Mouse (Mus musculus): Measurements from ENCODE around the gene Igfbp5. TPM values are rescaled to one million over a fixed set of nuclear protein-coding genes. Genes with fewer than 3 reads are reported as not detected.

Igfbp5 gene
- total RNA-seq, 1 experiment = 2.1 TPM

DNA sequence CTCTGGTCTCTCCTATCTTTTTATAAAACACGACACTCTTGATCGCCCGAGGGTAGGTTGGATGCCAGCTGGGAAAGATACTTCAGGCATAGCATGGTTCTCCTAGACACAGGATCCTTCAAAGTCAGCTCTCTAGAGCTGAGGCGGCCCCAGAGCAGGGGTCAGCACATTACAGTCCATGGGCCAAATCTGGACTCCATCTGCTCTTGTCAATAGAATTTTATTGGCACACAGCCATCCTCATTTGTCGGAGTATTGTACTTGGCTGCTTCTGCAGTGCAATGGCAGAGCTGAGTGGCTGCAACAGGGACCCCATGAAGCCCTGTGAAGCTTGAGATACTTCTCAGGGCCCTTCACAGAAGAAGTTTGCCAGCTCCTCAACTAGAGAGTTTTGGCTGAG lies 59.5 kb downstream of the Igfbp5 start:
- in situ Hi-C loops (cut with MboI; ENCODE audit: low sequenced_read_pairs in 2 of 2, unreplicated experiment in 2 of 2) = no loop called here
- TF ChIP-seq HCFC1 (IDR thresholded peaks at IDR 0.05; ENCODE audit: borderline replicate concordance, insufficient read depth, low read length) = no peak
- no peaks in the 10 kb centered on the region for H3K36me3 ChIP-seq (ENCODE audit: control insufficient read depth, insufficient read depth, low read length, poor library complexity, severe bottlenecking)
- no peaks in the 10 kb centered on the region for H3K9me3 ChIP-seq (ENCODE audit: control insufficient read depth, insufficient read depth, low read depth, low read length)
- no peak overlapping the region for H3K4me3 ChIP-seq (ENCODE audit: insufficient read depth in 1 of 2, low read depth in 1 of 2, low read length in 2 of 2, poor library complexity in 1 of 2, severe bottlenecking in 1 of 2)
- H3K27ac ChIP-seq (ENCODE audit: insufficient read depth, low read depth, low read length, poor library complexity, severe bottlenecking) = no peak overlapping the region
- peaks cover 7 to 14% of the 10 kb centered on the region in 2 experiments; a peak in 3 of 4 replicates for H3K4me1 ChIP-seq (ENCODE audit: control insufficient read depth in 2 of 2, insufficient read depth in 2 of 2, low read length in 2 of 2, poor library complexity in 1 of 2)
- no peak overlapping the region for H3K9ac ChIP-seq (ENCODE audit: insufficient read depth, low read depth, low read length, poor library complexity, severe bottlenecking)
- DNase-seq (ENCODE audit: low read depth, low spot score) = no peak

DNA sequence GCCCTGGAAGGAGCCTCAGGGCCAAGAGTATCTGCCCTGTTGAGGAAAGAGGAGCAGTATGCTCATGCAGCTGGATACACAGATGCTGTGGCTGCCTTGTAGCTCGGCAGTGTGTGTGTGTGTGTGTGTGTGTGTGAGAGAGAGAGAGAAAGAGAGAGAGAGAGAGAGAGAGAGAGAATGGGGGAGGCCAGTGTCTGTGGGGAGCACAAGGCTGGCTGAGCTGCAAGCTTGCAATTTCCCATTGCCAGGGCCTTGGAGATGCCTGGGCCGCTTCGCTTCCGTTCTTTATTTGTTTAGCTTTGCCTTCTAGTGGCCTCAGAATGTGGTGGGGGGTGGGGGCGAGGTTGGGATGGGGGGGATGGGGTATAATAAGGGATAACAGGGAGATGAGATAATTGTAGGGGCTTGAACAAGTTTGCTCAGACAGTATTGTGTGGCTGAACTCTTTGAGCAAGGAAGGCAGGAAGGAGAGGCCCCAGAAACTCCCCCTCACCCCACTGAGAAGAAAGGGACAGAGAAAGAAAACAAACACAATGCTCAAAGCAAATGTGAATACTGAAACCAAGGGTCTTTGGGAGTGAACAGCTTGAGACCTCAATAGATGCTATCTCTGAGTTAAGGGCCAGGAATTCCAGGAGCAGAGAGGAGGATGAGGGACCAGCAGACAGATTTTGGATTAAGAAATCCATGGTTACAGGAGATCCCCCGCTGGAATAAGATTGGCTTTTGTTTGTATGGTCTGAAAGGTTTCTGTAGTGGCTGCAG lies 60.9 kb downstream of the Igfbp5 start:
- Histone ChIP-seq H3K27ac (ENCODE audit: insufficient read depth, low read depth, low read length, poor library complexity, severe bottlenecking) (no peak overlapping the region), H3K36me3 (ENCODE audit: control insufficient read depth, insufficient read depth, low read length, poor library complexity, severe bottlenecking) (no peaks in the 10 kb centered on the region), H3K4me3 (ENCODE audit: insufficient read depth in 1 of 2, low read depth in 1 of 2, low read length in 2 of 2, poor library complexity in 1 of 2, severe bottlenecking in 1 of 2) (no peak overlapping the region), H3K9me3 (ENCODE audit: control insufficient read depth, insufficient read depth, low read depth, low read length) (no peaks in the 10 kb centered on the region), H3K9ac (ENCODE audit: insufficient read depth, low read depth, low read length, poor library complexity, severe bottlenecking) (no peak overlapping the region), H3K4me1 (ENCODE audit: control insufficient read depth in 2 of 2, insufficient read depth in 2 of 2, low read length in 2 of 2, poor library complexity in 1 of 2) (peaks cover 7 to 11% of the 10 kb centered on the region in 2 experiments; a peak in 3 of 4 replicates)
- TF ChIP-seq ZC3H11A (IDR thresholded peaks at IDR 0.05; ENCODE audit: borderline replicate concordance, low read depth, low read length) (no peak), ZNF384 (IDR thresholded peaks at IDR 0.05; ENCODE audit: low read depth, low read length) (no peak), CHD2 (IDR thresholded peaks at IDR 0.05; ENCODE audit: low read depth, low read length) (no peak), HCFC1 (IDR thresholded peaks at IDR 0.05; ENCODE audit: borderline replicate concordance, insufficient read depth, low read length) (no peak), MAFK (IDR thresholded peaks at IDR 0.05; ENCODE audit: insufficient read depth, low read depth, low read length) (no peak)
- in situ Hi-C loops (cut with MboI; ENCODE audit: low sequenced_read_pairs in 2 of 2, unreplicated experiment in 2 of 2) = no loop called here
- DNase-seq (ENCODE audit: low read depth, low spot score) = no peak

DNA sequence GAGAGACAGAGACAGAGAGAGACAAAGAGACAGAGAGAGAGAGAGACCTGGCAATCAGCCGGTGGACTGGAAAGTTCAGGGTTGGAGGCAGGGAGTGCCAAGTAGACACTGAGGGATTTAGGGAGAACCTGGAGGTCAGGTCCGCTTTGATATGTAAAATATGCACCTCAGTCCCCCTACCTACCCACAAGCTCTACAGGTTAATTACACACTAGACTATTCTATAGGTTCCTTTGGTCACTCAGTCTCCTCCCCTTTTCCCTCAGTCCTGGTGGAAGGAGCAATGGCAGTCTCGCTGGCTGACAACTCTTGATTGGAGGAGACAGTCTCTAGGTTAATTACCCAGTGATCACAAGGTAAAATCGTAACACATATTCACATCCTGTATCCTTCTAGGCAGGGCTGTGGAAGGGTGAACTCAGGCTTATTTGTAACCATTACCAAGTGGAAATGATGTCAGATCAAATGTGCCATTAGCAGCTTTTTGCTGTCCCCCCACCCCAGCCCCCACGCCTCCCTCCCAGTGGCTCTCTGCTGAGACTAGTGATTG lies 61.5 kb downstream of the Igfbp5 start:
- no peak for DNase-seq (ENCODE audit: low read depth, low spot score)
- TF ChIP-seq ZNF384 (IDR thresholded peaks at IDR 0.05; ENCODE audit: low read depth, low read length) (no peak), HCFC1 (IDR thresholded peaks at IDR 0.05; ENCODE audit: borderline replicate concordance, insufficient read depth, low read length) (no peak), CHD2 (IDR thresholded peaks at IDR 0.05; ENCODE audit: low read depth, low read length) (no peak), ZC3H11A (IDR thresholded peaks at IDR 0.05; ENCODE audit: borderline replicate concordance, low read depth, low read length) (no peak), MAFK (IDR thresholded peaks at IDR 0.05; ENCODE audit: insufficient read depth, low read depth, low read length) (no peak)
- H3K4me1 ChIP-seq (ENCODE audit: control insufficient read depth in 2 of 2, insufficient read depth in 2 of 2, low read length in 2 of 2, poor library complexity in 1 of 2) = peaks cover 7 to 11% of the 10 kb centered on the region in 2 experiments; a peak in 3 of 4 replicates

DNA sequence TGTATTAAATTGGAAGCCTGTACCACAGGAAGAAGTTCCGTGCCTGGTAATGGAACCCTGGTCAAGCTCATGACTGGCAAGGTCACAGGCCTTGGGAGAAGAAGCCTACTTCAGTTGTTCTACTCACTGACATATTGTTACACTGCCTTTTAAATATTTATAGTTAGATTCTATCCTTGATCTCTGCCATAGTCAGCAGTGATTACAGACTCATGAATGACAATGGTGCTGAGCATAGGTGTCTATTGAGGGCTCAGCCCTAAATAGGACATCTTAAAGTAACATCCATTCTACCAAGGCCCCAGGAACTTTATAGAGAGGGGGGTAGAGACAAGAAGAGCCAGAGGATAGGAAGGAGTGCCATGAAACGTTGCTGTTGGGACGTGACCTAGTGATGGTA lies 63.6 kb downstream of the Igfbp5 start:
- Histone ChIP-seq H3K36me3 (ENCODE audit: control insufficient read depth, insufficient read depth, low read length, poor library complexity, severe bottlenecking) (no peaks in the 10 kb centered on the region), H3K4me3 (ENCODE audit: insufficient read depth in 1 of 2, low read depth in 1 of 2, low read length in 2 of 2, poor library complexity in 1 of 2, severe bottlenecking in 1 of 2) (no peak overlapping the region), H3K9me3 (ENCODE audit: control insufficient read depth, insufficient read depth, low read depth, low read length) (no peaks in the 10 kb centered on the region), H3K4me1 (ENCODE audit: control insufficient read depth in 2 of 2, insufficient read depth in 2 of 2, low read length in 2 of 2, poor library complexity in 1 of 2) (peaks cover 12 to 23% of the 10 kb centered on the region in 2 experiments), H3K9ac (ENCODE audit: insufficient read depth, low read depth, low read length, poor library complexity, severe bottlenecking) (no peak overlapping the region), H3K27ac (ENCODE audit: insufficient read depth, low read depth, low read length, poor library complexity, severe bottlenecking) (no peak overlapping the region)
- in situ Hi-C loops (cut with MboI; ENCODE audit: low sequenced_read_pairs in 2 of 2, unreplicated experiment in 2 of 2) = no loop called here
- DNase-seq (ENCODE audit: low read depth, low spot score) = no peak
- TF ChIP-seq ZC3H11A (IDR thresholded peaks at IDR 0.05; ENCODE audit: borderline replicate concordance, low read depth, low read length) (no peak), MAFK (IDR thresholded peaks at IDR 0.05; ENCODE audit: insufficient read depth, low read depth, low read length) (no peak), CHD2 (IDR thresholded peaks at IDR 0.05; ENCODE audit: low read depth, low read length) (no peak), HCFC1 (IDR thresholded peaks at IDR 0.05; ENCODE audit: borderline replicate concordance, insufficient read depth, low read length) (no peak), ZNF384 (IDR thresholded peaks at IDR 0.05; ENCODE audit: low read depth, low read length) (no peak)

More for the DNA sequence above, 61.5 kb downstream of the Igfbp5 start:
- Histone ChIP-seq H3K9me3 (ENCODE audit: control insufficient read depth, insufficient read depth, low read depth, low read length) (no peaks in the 10 kb centered on the region), H3K9ac (ENCODE audit: insufficient read depth, low read depth, low read length, poor library complexity, severe bottlenecking) (no peak overlapping the region), H3K27ac (ENCODE audit: insufficient read depth, low read depth, low read length, poor library complexity, severe bottlenecking) (no peak overlapping the region), H3K36me3 (ENCODE audit: control insufficient read depth, insufficient read depth, low read length, poor library complexity, severe bottlenecking) (no peaks in the 10 kb centered on the region), H3K4me3 (ENCODE audit: insufficient read depth in 1 of 2, low read depth in 1 of 2, low read length in 2 of 2, poor library complexity in 1 of 2, severe bottlenecking in 1 of 2) (no peak overlapping the region)
- in situ Hi-C loops (cut with MboI; ENCODE audit: low sequenced_read_pairs in 2 of 2, unreplicated experiment in 2 of 2) = no loop called here

Data from ES-E14 (cell line).